Mouse (Mus musculus) erythroblast, embryonic 14.5 days (primary cell): ENCODE results near the gene Gm10282. TPM values are rescaled to one million over a fixed set of nuclear protein-coding genes. Genes with fewer than 3 reads are reported as not detected.

Source experiments
- H3K27me3 ChIP-seq: 2 replicates; pipeline ENCODE4 v1.6.1; 2012; ENCODE audit warnings: inconsistent platforms; ENCODE audit not compliant: control insufficient read depth
- H3K36me3 ChIP-seq: 2 replicates; pipeline ENCODE4 v1.6.1; 2012; ENCODE audit warnings: mild to moderate bottlenecking, inconsistent platforms; ENCODE audit not compliant: control insufficient read depth
- H3K4me1 ChIP-seq: 2 replicates; pipeline ENCODE4 v1.6.1; 2012; ENCODE audit warnings: inconsistent platforms; ENCODE audit not compliant: control insufficient read depth
- H3K4me3 ChIP-seq: replicated peaks from 2 replicates; pipeline ENCODE3; 2012; ENCODE audit warnings: moderate library complexity, mild to moderate bottlenecking, inconsistent platforms
- H3K9me3 ChIP-seq: 2 replicates; pipeline ENCODE4 v1.6.1; 2012; ENCODE audit warnings: low read length, inconsistent platforms, mixed read lengths; ENCODE audit not compliant: control insufficient read depth
- GATA1 ChIP-seq: IDR thresholded peaks from 2 replicates; pipeline ENCODE4 v1.6.1; 2012; ENCODE audit warnings: low read length, inconsistent platforms, mixed read lengths
- TAL1 ChIP-seq: IDR thresholded peaks from 3 replicates; pipeline ENCODE4 v1.6.1; 2012; ENCODE audit warnings: low read length, inconsistent platforms, mixed read lengths
- polyA plus RNA-seq: library from polyadenylated mRNA; stranded (reverse); fragments of >175 nt; gene quantifications from 2 replicates; pipeline ENCODE4 v1.2.3, GENCODE M21; 2012

Gm10282 gene
- polyA plus RNA-seq, 1 experiment: 6.0 TPM

- Histone ChIP-seq H3K4me3 (no peak overlapping the region), H3K27me3 (no peaks in the 10 kb centered on the region), H3K36me3 (no peaks in the 10 kb centered on the region), H3K4me1 (no peaks in the 10 kb centered on the region), H3K9me3 (no peaks in the 10 kb centered on the region)
- TF ChIP-seq GATA1 (no peak), TAL1 (no peak)
Measured at GRCm38 (mm10) chr8:72289051-72289450, 16.0 kb downstream of the Gm10282 start.

- Histone ChIP-seq H3K27me3 (peaks cover 3% of the 10 kb centered on the region; the same call in 1 of the 2 replicates), H3K9me3 (no peaks in the 10 kb centered on the region), H3K36me3 (no peaks in the 10 kb centered on the region), H3K4me3 (no peak overlapping the region), H3K4me1 (no peaks in the 10 kb centered on the region)
- TF ChIP-seq GATA1: no peak
- TF ChIP-seq TAL1: no peak
Measured at GRCm38 (mm10) chr8:72285285-72285684, 19.8 kb downstream of the Gm10282 start.

- Histone ChIP-seq H3K9me3 (no peaks in the 10 kb centered on the region), H3K27me3 (peaks cover 3% of the 10 kb centered on the region; the same call in 1 of the 2 replicates), H3K4me1 (peaks cover 8% of the 10 kb centered on the region), H3K36me3 (no peaks in the 10 kb centered on the region), H3K4me3 (no peak overlapping the region)
- no peak for TF ChIP-seq TAL1
- no peak for TF ChIP-seq GATA1
Measured at GRCm38 (mm10) chr8:72281634-72282033, 23.4 kb downstream of the Gm10282 start.

GRCm38 (mm10) chr8:72279151-72279550 is 25.9 kb downstream of the Gm10282 start:
- H3K4me3 ChIP-seq: no peak overlapping the region
- H3K27me3 ChIP-seq: peaks cover 3% of the 10 kb centered on the region; the same call in 1 of the 2 replicates
- H3K4me1 ChIP-seq: peaks cover 8% of the 10 kb centered on the region
- no peak for TF ChIP-seq TAL1
- H3K36me3 ChIP-seq: no peaks in the 10 kb centered on the region
- H3K9me3 ChIP-seq: no peaks in the 10 kb centered on the region

- Histone ChIP-seq H3K36me3 (no peaks in the 10 kb centered on the region), H3K9me3 (peaks cover 2% of the 10 kb centered on the region; the same call in 1 of the 2 replicates), H3K27me3 (peaks cover 3% of the 10 kb centered on the region; the same call in 1 of the 2 replicates), H3K4me1 (peaks cover 9% of the 10 kb centered on the region), H3K4me3 (no peak overlapping the region)
- no peak for TF ChIP-seq GATA1
- no peak for TF ChIP-seq TAL1
Measured at GRCm38 (mm10) chr8:72277244-72277643, 27.8 kb downstream of the Gm10282 start.

GRCm38 (mm10) chr8:72273807-72274206 is 31.3 kb downstream of the Gm10282 start:
- TF ChIP-seq GATA1 (no peak), TAL1 (no peak)
- no peaks in the 10 kb centered on the region for H3K36me3 ChIP-seq
- H3K4me3 ChIP-seq: no peak overlapping the region
- peaks cover under 1% of the 10 kb centered on the region for H3K27me3 ChIP-seq
- peaks cover 23% of the 10 kb centered on the region for H3K4me1 ChIP-seq
- peaks cover 2% of the 10 kb centered on the region; the same call in 1 of the 2 replicates for H3K9me3 ChIP-seq

GRCm38 (mm10) chr8:72273111-72273770 is 31.8 kb downstream of the Gm10282 start:
- Histone ChIP-seq H3K27me3 (peaks cover 6% of the 10 kb centered on the region), H3K9me3 (peaks cover 2% of the 10 kb centered on the region; the same call in 1 of the 2 replicates), H3K36me3 (no peaks in the 10 kb centered on the region), H3K4me1 (peaks cover 29% of the 10 kb centered on the region), H3K4me3 (no peak overlapping the region)
- TF ChIP-seq GATA1 (no peak), TAL1 (no peak)

- peaks cover 2% of the 10 kb centered on the region; the same call in 1 of the 2 replicates for H3K9me3 ChIP-seq
- peaks cover 29% of the 10 kb centered on the region for H3K4me1 ChIP-seq
- no peak overlapping the region for H3K4me3 ChIP-seq
- peaks cover 10% of the 10 kb centered on the region for H3K27me3 ChIP-seq
- H3K36me3 ChIP-seq: no peaks in the 10 kb centered on the region
- TF ChIP-seq TAL1 (no peak), GATA1 (no peak)
Measured at GRCm38 (mm10) chr8:72272361-72272760, 32.7 kb downstream of the Gm10282 start.

- no peak for TF ChIP-seq TAL1
- no peak for TF ChIP-seq GATA1
- Histone ChIP-seq H3K27me3 (peaks cover 10% of the 10 kb centered on the region), H3K4me3 (no peak overlapping the region), H3K4me1 (peaks cover 23% of the 10 kb centered on the region), H3K9me3 (peaks cover 2% of the 10 kb centered on the region; the same call in 1 of the 2 replicates), H3K36me3 (no peaks in the 10 kb centered on the region)
Measured at GRCm38 (mm10) chr8:72271691-72272090, 33.4 kb downstream of the Gm10282 start.
